Mouse (Mus musculus) embryo, embryonic 9.5 days (tissue): ENCODE results near the gene Smtn.

ENCODE experiments used
- DNase-seq: peaks from one replicate; pipeline ENCODE4 v3.0.0-alpha.2; 2017; ENCODE audit errors: extremely low spot score

Smtn gene

DNA sequence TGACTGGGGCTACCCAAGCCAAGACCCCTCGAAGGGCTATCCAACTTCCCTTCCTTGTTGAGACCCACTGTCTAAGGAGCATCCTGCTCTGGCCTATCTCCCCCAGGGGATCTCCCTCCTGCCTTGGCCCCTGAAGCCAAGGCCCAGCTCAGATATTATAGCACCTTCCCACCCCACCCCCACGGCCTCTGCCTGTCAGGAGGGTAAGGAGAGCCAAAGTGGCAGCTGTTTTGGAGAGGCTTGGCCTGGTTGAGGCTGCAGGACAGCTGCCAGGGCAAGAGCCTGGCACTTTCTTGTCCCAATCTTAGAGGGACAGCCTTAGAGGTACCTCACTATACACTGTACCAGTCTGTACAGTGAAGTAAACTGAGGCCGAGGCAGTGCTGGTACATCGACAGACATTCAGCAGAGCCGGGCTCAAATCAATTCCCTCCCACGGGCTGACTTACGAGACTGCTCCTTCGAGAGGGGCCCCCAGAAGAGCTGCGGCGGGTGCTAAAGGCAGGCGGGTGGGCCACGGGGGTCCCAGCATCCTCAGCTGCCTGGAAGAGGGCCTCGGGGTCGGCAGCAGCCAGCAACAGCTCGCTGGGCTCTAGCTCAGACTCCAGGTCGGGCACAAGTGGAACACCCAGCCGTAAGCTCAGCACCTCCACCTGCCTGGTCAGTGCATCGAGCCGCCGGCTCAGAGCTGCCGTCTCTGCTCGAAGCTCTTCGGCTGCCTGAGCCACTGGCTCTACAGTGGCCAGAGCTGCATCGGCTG is 13.3 kb downstream of the Smtn start:
- no peak for DNase-seq

DNA sequence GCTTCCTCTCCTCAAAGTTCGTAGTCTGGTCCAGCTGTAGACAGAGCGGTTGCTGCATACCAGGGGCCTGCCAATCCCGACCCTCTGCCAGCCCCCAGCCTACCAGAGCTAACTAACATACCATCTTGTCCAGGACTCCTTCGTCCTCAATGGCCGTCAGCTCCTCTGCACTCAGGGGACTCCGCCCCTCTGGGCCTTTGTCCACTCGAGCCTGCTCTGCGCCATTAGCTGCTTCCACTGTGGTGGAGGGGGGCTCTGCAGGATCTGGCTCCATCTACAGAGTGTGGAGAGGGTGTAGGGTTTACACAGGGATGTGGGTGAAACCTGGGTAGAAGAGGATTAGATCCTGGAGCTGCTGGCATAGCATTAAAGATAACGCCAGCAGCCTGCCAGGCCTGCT is 14.2 kb downstream of the Smtn start:
- DNase-seq: no peak

DNA sequence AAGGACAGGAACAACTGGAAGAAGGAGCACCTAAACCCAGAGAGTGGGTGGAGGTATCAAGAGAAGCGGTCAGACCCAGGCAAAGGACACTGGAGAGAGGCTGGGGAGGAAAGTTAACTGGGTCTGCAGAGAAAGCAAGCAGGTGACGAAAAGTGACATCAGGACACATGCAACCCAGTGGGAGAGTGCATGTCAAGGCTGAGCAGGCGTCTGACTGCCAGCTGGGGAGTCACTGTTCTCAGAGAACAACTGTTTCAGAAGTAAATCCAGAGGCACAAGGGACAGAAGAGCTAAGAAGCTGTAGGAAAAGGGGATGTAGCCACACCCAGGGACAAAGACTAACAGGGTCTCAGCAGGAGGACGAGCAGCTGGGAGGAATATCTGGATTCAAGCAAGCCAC is 14.9 kb downstream of the Smtn start:
- no peak for DNase-seq

DNA sequence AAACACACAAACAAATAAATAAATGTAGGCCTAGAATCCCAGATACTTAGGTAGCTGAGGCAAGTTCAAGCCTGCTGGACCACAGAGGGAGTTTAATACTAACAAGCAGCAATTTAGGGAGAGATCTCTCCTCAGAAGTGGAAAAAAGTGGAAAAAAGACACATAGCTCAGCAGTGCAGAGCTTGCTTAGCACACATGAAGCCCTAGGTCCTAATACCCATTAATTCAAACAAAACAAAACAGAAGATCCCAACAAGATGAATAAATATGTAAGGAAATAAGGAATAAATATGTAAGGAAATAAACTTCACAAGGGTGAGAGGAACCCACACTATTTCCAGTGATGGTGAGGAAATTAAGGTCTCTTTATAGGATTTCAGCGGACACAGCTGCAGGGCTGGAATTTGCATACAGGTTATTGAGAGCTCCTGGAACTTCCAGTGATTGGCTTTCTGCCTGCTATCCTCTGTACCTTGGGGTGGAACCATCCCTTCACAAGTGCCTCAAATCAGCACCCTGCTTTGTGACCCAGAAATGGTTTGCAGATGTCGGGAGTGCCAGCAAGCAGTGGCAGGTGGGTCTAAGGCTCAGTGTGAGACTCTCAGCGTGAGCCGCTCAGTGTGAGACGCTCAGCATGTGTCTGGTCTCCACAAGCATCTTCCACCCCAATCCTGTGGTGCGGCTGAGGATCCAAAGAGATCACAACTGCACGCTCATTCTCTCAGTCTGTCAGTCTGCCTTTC is 16.4 kb downstream of the Smtn start:
- DNase-seq: no peak

DNA sequence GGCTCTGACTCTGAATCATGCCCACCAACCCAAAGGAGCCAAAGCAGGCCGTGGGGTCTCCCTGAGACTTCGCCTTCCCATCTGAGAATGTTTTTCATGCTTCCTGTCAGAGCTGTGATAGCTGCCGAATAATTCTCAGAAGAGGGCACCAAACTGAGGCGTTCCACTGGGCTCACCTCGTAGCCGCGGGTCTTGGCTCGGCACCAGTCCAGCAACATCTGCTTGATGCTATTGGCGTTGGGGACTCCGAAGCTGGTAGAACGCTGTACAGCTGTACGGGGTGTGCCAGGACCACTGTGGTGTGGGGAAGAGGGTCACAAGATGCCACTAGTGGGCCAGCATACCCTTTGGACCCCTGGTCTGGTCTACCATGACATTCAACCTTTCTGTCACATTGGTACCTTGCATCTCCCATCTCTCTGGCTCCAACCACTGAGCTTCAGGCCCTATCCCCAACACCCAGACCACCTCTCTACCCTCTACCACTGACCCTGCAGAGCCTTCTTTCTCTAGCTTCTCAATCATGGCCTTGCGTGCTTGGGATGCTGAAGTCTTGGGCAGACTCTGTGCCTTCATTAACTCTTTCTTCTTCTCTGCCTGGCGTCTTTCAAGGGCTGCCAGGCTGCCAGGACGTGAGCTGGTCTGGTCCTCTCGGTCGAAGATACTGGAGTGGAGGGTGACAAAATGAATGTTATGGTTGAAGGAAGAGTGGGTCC is 18.0 kb downstream of the Smtn start:
- no peak for DNase-seq

- DNase-seq: no peak
Measured at GRCm38 (mm10) chr11:3521339-3522224, 18.8 kb downstream of the Smtn start.

- no peak for DNase-seq
Measured at GRCm38 (mm10) chr11:3520919-3521318, 19.5 kb downstream of the Smtn start.

- no peak for DNase-seq
Measured at GRCm38 (mm10) chr11:3519756-3520398, 20.5 kb downstream of the Smtn start.

DNA sequence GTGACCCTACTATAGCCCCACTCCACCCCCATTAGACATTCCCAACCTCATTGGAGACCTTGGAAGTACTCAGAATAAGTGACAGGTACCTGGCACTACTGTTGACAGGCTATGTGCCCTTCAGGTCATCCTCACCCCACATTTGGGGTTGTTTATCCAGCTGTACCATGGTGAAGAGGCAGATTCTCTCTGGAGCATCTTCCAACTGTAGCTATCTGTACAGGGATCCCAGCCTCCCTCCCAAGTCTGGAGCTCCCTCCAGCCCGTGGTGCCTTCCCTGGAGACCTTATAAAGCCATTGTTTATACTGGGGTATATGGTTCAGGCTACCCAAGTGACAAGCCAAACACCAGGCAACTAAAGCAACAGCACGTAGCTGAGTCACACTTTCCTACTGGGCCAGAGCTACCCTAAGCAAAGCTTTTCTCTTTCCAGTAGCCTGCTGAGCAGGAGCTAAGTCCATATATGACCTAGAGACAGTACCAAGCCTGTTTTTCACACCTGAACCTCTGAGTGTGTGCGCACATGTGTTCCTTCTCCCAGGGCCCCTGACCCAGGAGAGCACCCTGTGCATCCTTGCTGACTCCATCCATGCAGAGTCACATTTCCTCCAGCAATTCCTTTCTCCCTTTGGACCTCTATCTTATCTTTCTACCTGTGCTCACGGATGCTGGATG is 21.2 kb downstream of the Smtn start:
- no peak for DNase-seq

- no peak for DNase-seq
Measured at GRCm38 (mm10) chr11:3517846-3518732, 22.3 kb downstream of the Smtn start.

GRCm38 (mm10) chr11:3516859-3517845 is 23.3 kb downstream of the Smtn start:
- peak; percentile 52 for DNase-seq

GRCm38 (mm10) chr11:3516121-3516520 is 24.3 kb downstream of the Smtn start:
- DNase-seq: no peak

- DNase-seq: no peak
Measured at GRCm38 (mm10) chr11:3515637-3516036, 24.8 kb downstream of the Smtn start.

GRCm38 (mm10) chr11:3515216-3515615 is 25.2 kb downstream of the Smtn start:
- DNase-seq: no peak

DNA sequence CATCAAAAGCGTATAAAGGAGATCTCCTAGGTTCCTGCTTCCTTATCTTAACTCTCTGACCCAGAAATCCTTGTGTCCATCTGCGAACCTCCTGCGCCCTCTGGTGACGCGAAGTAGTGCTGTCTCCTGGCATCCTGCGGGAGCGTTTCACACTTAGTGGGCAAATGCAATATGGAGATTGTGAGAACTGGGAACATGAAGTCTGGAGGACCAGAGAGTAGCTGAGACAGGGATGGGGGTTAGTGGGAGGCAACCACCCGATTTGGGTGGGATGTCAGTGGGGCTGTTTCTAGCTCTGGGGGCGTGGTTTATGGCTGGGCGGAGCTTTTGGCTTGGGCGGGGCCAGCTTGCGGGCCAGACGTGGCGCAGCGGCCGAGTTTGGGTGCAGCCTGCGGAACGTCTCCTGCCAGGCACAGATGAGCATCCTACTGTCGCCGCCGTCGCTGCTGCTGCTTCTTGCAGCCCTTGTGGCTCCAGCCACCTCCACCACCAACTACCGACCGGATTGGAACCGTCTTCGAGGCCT is 25.8 kb downstream of the Smtn start, which contains the start of gene Selenom:
Gene Selenom (plus strand): TSS at position 156 of the 526 bp plus-strand sequence.
- DNase-seq: peak; percentile 88

DNA sequence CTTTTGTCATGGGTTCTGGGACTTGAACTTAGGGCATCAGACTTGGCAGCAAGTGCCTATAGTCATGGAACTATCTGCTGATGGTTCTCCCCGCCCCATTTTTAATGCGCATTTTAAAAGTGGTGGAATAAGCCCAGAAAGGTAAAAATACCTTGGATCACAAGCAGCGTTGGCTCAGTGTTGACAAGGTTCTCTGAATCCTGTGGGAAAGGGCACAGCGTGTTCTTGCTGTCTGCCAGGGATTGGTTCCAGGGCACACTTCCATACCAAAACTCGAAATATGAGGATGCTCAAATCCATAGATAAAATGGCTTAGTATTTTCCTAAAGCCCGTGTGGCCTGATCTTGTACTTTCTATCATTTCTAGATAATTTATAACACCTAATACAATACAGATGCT is 27.1 kb downstream of the Smtn start:
- no peak for DNase-seq

DNA sequence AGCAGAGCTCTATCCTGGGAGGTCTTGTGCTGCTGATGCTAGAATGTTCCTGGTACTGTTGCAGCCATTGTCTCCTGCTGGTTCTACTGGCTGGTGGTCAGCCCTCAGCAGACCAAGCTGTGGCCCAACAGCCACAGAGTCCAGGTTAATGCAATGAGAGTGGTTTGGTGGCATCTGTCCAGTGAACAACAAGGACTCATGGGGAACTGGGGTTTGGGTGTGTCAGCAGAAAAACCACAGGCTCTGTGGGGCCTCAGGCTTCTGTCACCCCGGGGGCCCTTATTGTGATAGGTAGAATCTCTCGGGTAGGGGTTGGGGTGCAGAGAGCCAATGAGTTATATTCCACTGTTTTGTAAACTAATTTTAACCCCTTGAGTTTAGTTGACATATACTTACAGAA is 30.1 kb downstream of the Smtn start:
- no peak for DNase-seq
